Mouse (Mus musculus) right cerebral cortex, postnatal 25 days (tissue): ENCODE measurements around the gene Atp9a.
"Not testable (repeated sequence)": the region's sequence is repeated elsewhere in the genome, so short reads cannot be mapped to it uniquely, and the experiment has no call there.

Experiments used
- DNase-seq: peaks from one replicate; pipeline ENCODE4 v3.0.0; 2022

The Atp9a gene

DNA sequence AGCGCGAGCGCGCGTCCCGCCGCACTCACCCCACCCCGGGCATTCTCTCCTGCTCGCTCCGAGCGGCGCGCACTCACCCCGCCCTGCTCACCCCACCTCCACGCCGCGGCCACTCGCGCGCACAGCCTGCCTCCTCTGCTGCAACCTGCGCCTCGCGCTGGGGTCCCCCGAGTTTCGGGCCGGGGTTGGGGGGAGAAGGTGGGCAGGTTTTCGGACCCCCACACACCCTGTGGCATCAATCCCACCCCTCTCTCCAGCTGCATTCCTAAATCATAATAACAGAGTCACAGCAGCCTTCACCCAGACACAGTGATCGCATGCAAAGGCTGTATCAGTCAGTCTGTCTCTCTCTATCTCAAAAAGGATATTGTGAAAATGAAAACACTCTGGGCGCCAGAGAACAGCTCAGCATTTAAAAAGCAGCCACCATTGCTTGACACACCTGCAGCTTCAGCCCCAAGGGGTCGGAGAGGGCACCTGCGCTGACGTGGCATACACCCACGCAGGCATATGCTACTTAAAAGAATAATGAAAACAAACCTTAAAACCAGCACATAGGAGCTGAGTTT lies at the start of gene Atp9a:
Atp9a (minus strand) TSS at position 351 of the 569 bp plus-strand sequence.
- peak; percentile 86 for DNase-seq

DNA sequence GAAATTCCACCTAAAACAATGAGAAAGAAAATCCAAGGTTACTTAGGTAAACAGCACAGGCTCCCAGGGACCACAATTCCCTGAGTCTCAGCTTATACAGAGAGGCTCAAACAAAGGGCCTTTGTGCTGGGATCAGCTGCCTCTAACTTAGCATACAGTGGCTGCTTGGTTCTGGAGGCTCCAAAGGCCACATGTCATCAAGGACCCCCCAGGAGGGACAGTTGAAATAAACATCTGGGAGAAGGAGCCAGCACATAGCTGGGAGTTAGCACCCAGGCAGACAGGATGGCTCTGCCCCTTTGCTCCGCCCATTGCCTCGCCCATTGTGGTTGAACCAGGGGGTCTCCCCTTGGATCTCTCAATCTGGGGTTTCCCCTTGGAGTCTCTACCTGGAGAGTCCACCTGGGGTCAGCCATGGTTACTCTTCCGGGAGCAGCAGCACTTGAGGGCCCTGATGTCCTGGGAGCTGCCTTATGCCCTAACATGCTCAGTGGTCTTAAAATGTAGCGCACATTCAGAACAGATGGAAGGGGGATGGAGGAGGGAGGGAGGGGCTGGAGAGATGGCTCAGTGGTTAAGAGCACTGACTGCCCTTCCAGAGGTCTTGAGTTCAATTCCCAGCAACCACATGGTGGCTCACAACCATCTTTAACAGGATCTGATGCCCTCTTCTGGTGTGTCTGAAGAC lies 49.0 kb upstream of the Atp9a start:
- DNase-seq = no peak

DNA sequence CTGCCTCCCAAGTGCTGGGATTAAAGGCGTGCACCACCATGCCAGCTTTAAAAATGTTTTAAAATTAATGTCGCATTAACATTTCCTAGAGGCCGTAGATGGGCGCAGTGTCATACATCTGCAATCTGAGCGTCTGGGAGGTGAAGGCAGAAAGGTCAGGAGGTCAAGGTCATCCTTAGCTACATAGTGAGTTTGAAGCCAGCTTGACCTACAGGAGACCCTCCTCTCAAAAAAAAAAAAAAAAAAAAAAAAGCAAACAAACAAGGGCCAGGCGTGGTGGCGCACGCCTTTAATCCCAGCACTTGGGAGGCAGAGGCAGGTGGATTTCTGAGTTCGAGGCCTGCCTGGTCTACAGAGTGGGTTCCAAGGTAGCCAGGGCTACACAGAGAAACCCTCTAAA lies 44.0 kb upstream of the Atp9a start:
- DNase-seq = no peak

DNA sequence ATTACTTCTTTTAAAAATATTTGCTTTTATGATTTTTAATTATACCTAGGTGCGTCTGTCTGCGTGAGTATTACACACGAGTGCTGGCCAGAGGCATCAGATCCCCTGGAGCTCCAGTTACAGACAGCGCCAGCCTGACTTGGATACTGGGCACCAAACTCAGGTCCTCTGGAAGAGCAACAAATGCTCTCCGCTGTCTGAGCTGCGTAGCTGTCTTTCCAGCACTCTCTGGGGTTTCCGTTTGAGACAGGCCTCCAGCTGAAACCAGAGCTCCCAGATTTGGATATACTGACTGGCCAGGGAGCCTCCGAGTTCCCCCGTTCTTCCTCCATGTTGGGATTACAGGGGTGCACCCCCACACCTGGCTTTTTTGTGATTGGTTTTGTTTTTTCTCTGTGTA lies 38.4 kb upstream of the Atp9a start:
- no peak for DNase-seq

DNA sequence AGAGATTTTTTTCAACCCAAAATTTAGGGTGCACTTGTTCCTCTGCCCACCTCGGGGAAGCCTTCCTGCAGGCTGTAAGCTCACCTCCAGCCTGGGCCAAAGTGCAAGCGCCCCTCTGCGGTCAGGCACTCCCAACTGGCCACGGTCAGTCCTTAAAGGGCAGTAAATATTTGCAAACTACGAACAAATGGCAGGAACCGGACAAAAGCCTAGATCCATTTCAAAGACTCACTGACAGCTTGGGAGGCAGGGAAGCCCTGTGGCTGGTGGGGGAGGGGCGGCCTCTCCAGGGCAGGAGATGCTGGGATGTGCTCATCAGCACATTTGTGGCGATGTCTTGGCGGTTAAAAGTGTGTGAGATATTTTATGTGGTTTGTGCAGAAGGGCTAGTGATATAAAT lies 37.8 kb upstream of the Atp9a start:
- no peak for DNase-seq

DNA sequence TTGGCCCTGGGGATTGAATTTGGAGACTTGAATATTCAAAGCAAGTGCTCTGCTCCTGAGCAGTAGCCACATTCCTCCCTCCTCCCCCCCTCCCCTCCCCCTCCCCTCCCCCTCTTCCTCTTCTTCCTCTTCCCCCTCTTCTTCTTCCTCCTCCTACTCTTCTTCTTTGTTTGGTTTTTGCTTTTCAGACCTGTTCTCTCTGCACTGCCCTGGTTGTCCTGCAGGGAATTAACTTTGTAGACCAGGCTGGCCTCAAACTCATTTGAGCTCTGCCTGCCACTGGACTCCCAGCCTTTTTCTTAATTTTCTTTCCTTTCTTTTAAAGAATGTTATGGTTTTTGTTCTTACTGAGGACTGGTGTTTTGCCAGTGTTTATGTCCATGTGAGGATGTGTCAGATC lies 35.3 kb upstream of the Atp9a start:
- DNase-seq = no peak

DNA sequence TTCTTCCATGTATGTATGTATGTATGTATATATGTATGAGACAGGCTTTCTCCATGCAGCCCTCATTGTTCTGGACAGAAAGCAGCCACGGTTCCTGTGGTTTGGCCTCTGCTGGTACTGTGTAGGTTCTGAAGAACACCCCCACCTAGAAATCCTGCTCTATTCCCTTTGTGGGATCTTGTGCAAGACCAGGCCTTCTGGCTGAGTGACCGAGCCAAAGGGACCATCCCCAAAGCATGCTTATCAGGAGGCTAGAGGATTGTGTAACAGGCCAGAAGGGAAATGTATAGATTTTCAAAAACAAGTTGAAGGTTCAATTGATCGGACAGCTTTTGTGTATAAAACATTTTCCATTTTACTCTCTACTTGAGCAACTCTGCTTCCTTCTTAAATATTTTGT lies 34.0 kb upstream of the Atp9a start:
- no peak for DNase-seq

DNA sequence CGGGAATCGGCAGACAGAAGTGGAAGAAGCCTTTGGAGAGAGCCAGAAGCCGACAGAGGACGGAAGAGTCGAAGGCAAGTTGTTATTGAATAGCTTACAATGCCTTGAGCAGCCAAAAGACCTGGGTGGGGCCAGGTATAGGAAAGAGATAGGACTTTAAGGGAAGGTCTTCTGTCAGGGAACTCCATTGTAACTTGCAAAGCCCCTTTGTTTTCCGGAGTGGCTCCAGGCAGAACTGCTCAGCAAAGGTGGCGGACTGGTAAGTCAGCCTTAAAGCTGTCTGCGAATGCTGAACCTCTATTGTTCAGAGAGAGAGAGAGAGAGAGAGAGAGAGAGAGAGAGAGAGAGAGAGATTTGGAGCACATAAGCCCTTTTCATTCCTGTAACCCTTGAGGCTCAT lies 27.1 kb upstream of the Atp9a start:
- no peak for DNase-seq

DNA sequence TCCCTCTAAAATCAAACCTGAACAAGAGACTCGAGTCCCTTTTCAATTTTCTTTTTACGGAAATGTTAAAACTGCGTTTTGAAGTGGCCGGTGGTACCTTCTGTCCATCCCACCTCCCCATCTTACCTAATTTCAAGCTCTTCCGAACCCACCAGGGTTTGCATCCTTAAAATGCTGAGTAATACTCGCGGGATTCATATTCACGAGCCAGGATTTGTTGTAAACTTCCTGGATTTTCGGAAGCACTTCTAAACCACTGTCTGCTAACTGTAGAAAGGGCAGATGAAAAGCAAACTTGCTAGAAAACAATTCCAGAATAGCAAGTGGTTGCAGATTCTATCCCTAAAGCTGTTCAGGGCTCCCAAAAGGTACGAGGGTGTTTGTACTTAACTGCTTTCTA lies 25.4 kb upstream of the Atp9a start, which contains the start of gene Sall4:
Sall4 (minus strand) TSS at position 362 of the 400 bp plus-strand sequence.
- no peak for DNase-seq

DNA sequence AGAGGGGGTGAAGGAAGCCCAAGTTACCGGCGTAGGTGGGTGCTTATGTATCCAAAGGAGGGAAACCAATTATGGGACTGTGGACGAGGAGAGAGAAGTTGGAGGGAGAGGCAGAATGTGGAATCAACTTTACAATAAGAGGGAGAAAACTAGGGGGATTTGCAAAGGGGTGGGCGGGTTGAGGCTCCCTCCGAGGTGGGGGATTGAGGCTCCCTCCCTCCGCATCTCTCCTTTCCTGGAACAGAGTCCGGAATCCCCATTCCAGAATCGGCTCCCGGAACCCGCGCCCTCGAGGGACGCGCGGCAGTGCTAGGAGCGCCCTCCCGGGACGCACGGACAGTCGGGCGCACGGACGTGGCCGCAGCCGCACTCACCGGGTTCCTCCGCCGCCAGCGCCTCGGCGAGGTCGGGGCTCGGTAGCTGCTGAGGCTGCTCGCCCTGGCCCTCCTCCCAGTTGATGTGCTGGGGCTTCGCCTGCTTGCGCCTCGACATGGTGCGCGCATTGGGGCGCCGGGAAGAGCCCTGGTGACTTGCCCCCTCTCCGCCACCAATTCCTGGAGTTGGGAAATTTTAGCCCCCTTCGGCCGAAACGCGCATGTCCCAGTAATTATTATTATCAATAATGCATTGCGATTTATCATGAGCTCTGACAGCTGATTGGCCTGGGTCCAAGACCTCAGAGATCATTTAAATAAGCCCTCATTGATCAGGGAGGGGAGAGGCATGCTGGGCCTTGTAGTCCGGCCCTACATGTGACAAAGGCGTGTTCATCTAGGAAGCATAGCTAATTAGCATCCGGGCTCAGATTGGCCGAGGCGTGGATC lies 24.5 kb upstream of the Atp9a start:
- no peak for DNase-seq

DNA sequence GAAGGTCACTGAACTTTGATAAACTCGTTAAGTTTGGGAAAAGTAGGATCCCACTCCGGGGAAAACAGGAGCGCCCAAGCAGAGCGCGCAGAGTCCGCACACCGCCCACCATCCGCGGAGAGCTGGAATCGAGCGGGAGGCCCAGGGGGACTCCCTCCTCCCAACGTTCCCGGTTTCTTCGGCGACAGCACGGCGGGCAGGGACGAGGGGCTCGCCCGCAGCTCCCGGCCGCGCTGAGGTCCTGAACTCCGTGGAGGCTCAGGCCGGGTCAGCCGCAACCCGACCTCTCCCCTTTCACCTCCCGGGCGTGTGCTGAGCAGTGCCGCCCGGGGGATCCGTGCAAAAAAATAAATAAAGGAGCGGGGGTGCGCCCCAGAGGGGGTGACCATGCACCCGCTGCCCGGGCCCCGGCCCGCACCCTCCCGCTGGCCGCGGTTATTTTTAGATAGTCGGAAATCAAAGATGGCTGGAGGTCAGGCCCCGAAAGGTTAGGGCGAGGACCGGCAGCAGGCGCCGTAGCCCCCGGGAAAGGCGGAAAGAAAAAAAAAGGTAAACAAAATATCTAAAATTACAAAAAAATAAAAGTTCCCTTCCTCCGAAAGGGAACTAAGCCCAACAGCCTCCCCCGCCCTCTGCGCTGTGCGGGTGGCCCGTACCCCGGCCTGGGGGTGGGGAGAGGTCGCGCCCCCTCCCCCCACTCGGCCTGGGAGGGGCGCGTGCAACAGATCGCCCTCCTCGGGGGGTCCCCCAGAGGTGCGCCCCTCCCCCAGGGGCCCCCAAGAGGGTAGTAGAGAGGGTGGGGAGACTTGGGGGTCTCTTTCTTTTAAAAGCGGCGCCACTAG lies 23.7 kb upstream of the Atp9a start:
- no peak for DNase-seq

DNA sequence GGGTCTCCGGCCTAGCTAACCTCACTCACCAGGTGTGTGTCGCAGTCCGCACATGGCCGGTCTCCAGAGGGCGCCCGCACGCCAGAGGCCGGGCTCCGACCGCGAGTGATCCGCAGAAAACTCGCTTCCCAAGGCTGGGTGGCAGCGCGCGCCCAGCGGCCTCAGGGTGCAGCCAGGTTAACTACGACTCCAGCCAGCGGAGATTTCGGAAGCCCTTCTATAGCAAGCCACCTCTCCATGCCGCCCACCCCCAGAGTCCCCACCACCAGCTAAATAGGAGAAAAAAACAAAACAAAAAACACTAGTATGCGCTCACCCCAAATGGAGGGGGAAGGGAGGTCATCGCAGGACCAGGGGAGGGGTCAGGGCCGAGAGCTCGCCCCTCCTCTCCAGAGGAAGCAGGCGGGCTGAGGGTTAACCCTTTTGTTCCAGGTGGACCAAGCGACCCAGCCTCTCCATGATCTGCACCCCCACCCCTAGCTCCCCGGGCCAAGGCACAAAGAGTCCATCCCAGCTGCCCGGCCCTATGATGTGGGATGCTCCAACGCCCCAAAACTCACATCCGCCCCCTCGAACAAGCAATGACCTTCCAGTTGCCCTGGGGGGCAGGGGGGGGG lies 23.0 kb upstream of the Atp9a start:
- peak; percentile 40 for DNase-seq

DNA sequence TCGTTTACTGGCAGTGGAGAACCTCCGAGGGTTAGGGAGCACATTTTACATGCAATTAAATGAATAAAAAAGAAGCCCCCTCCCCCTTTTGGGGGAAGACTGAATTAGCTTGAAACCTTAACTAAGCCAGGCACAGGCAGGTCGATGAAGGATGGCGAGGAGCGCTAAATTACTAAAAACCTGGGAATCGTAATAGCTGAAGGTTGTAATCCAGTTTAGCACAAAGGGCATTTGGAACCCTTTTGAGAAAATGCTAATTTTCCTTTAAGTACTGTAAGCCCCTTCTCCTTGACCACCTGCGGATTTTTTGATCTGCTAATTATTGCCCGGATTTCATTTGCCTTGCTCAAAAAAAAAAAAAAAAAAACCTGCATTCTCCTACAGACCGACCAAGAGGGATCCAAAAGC lies 22.3 kb upstream of the Atp9a start:
- DNase-seq = no peak

DNA sequence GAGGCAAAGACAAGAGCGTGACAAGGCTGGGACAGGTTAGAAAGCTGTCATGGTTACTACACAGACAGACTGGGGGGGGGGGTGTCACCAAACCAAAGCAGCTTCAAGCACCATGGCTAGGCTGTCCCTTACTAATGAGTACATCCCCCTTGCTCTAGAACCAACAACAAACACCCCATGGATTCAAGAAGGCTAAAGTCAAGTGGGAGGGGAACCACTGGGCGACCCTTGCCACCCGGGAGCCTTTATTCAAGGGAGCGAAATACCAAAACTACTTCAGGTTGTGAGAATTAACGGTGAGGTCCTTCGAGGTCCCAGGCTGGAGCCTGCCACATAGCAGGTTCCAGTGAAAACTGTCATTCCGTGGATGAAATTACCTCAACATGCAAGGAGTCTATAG lies 21.6 kb upstream of the Atp9a start:
- no peak for DNase-seq

DNA sequence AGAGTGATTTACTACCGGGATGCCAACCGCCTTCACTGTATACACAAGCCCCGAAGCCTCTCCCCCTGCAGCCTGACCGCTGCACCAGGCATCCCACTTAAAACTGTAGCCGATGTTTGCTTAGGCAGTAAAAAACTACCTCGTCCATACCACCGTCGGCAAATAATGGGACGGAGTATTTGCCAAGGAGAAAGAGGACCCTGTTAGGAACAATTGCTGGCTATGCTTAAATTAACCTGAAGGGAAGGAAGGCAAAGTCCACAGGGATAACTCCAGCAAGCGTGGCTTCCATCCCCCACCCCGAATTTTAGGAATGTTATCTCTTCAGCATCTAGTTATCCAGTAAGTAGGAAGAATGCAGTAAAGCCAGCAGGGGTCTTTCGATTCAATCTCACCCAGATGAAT lies 20.2 kb upstream of the Atp9a start:
- DNase-seq = no peak

DNA sequence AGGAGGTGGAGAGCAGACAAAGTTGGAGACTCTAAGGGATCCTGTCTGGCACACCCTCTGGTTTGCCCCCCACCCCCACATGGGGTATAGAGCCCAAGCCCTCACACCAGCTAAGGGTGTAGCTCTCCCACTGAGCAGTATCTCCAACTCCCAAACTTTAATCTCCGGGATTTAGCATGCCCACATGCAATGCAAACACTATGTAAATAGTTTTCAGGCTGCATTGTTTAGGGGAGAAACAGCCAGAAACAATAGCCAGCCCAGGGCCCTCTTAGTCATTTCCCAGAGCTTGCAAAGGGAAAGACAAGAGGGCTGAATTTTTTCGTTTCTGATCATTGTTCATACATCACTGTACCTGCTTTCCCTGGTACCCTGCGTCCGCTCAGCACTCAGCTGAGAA lies 19.7 kb upstream of the Atp9a start:
- DNase-seq = no peak

DNA sequence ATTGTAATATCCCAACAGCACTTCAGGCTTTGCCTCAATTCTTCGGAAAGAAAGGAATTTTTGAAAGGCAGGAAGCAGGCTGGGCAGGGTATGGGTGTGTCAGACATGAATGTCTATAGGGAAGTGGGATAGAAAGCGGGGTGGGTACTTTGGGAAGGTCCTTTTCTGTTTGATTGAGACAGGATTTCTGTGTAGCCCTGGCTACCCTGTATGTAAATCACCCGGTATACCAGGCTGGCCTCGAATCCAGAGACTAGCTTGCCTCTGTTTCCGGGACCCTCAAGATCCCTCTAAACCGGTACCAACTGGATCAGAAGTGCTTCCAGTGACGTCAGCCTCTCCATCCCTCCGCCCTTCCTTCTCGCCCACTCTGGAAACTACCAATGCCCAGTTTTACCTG lies 18.9 kb upstream of the Atp9a start:
- no peak for DNase-seq

DNA sequence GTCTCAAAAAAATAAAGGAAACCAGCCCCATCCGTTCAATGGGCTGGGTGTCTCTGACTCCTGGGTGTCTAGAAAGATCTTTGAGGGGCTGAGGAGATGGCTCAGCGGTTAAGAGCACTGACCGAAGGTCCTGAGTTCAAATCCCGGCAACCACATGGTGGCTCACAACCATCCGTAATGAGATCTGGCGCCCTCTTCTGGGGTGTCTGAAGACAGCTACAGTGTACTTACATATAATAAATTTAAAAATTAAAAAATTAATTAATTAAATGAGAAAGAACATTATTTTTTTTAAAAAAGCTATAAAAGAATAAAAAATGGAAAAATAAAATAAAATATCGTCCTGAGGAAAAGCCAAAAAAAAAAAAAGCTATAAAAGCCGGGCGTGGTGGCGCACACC lies 2.2 kb upstream of the Atp9a start:
- not testable (repeated sequence) for DNase-seq

DNA sequence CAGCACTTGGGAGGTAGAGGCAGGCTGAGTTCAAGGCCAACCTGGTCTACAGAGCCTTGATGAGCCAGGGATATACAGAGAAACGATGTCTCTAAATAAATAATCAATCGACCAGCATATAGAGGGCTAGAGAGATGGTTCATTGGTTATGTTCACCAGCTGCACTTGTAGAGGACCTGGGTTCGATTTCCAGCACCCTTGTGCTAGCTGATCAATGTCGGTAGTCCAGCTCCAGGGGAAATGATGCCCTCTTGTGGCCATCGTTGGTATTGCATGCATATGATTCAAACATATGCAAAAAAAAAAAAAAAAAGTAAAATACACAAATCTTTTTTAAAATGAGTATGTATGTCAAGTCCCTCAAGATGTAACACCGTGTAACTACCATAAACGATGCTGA lies 440 bp upstream of the Atp9a start:
- no peak for DNase-seq

DNA sequence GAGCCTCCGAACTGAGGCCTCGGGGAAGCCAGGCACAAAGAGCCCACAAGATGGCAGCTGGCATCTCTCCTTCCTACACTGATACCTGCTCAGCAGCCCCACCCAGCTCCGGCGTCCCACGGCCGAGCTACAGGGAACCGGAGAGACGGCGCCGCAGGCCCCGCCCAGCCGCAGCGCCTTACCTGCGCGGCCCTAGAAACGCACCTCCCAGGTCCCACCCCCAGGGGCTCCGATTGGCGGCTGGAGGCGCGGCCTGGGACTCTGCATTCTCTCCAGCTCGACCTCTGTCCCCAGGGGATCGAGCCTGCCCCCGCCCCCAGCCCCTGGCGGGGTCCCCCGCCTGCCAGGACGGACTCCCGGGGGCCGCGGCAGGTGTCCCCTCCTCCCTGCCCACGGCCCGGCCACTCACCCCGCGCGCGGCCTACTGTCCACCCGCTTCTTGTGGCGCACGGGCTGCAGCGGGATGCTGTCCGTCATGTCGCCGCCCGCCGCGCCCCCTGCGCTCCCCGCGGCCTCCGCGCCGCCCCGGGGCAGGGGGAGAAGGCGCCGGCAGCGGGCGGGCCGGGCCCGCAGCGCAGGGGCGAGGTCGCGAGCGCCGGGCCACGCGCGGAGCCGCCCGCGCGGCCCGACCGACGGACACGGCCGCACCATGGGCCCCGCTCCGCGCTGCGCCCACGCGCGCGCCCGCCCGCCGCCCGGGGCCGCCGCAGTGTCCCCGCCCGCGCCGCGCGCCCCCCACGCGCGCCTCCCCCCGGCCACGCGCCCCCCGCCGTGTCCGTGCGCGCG lies 743 bp downstream of the Atp9a start:
- DNase-seq = peak; percentile 84

DNA sequence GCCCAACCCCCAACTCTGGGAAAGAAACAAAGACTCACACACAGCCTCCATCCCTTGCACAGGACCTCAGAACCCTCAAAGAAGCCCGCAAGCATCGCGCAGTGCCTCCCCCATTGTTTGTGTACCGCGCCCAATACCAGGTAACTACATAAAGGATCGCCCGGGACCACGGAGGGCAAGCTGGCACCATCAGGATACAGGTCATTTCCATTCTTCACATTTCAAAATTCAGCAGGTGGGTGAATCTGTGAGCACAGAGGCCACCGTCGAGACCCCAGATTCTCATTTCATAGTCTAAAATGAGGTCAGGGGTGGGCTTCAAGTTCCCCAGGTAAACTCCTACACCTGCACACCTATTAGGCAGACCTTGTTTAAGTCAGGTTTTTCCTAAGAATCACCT lies 1.7 kb downstream of the Atp9a start:
- no peak for DNase-seq

DNA sequence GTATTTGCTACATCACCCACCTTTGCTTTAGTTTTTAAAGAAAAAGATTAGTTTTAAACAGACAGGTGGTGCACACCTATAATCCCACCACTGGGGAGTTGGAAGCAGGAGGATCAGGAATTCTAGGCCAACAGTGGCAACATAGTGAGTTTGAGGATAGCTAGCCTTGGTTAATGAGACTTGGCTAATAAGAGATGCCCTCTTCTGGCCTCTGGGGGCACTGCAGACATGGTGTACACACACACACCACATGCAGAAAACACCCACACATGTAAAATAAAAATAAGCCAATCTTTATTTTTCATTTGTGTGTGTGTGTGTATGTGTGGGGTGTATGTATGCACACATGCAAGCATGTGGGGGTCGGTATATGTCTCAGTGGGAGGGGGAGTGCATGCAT lies 3.4 kb downstream of the Atp9a start:
- DNase-seq = no peak
